Mouse (Mus musculus) stomach, embryonic 16.5 days (tissue): ENCODE measurements around the gene Zfp689. TPM values are rescaled to one million over a fixed set of nuclear protein-coding genes. Genes with fewer than 3 reads are reported as not detected.
A peak's percentile ranks its signal among the peaks of the same experiment; 100 is the strongest.
"Not testable (repeated sequence)": the region's sequence is repeated elsewhere in the genome, so short reads cannot be mapped to it uniquely, and the experiment has no call there.

Source experiments
- ATAC-seq: fragments of 200-750 bp; cut with Nextera tagmentation; 2 replicates; pipeline ENCODE4 v1.8.0; 2017; ENCODE audit warnings: moderate number of reproducible peaks, moderate TSS enrichment; ENCODE audit not compliant: insufficient read depth, low FRiP score
- H3K27ac ChIP-seq: fragments of 300-500 bp; sonication (generic); 2 replicates; pipeline ENCODE4 v1.5.1; 2014; ENCODE audit warnings: low read length
- H3K27me3 ChIP-seq: fragments of 300-500 bp; sonication (generic); 2 replicates; pipeline ENCODE4 v1.6.1; 2014; ENCODE audit warnings: low read length, control low read depth, mixed read lengths; ENCODE audit not compliant: control insufficient read depth, insufficient read depth
- H3K36me3 ChIP-seq: fragments of 300-500 bp; sonication (generic); 2 replicates; pipeline ENCODE4 v1.6.1; 2014; ENCODE audit warnings: low read length; ENCODE audit not compliant: control insufficient read depth, insufficient read depth
- H3K4me1 ChIP-seq: fragments of 300-500 bp; sonication (generic); 2 replicates; pipeline ENCODE4 v1.6.1; 2014; ENCODE audit warnings: low read length, control low read depth, mixed read lengths; ENCODE audit not compliant: control insufficient read depth, insufficient read depth
- H3K4me2 ChIP-seq: fragments of 300-500 bp; sonication (generic); 2 replicates; pipeline ENCODE4 v1.6.1; 2014; ENCODE audit warnings: low read depth, low read length, mixed read lengths
- H3K4me3 ChIP-seq: fragments of 300-500 bp; sonication (generic); replicated peaks from 2 replicates; pipeline ENCODE4 v1.5.1; 2014; ENCODE audit warnings: mild to moderate bottlenecking, low read length
- H3K9ac ChIP-seq: fragments of 300-500 bp; sonication (generic); 2 replicates; pipeline ENCODE4 v1.6.1; 2014; ENCODE audit warnings: low read length
- H3K9me3 ChIP-seq: fragments of 300-500 bp; sonication (generic); replicated peaks from 2 replicates; pipeline ENCODE4 v1.6.1; 2016; ENCODE audit warnings: low read length, control low read depth; ENCODE audit not compliant: control insufficient read depth
- WGBS: fragments of 180-500 bp; shearing (Covaris S2); extraction: QIAGEN DNeasy Blood & Tissue Kit; methylation state at CpG from one replicate; pipeline ENCODE4 v1.1.7; 2014; 5-methylcytosine and 5-hydroxymethylcytosine counted together
- polyA plus RNA-seq: library from polyadenylated mRNA; unstranded; fragments of >200 nt; fragmentation: Nextera tagmentation; extraction: Ambion mirVana; gene quantifications from 2 replicates; pipeline ENCODE4 v1.2.1, GENCODE M21; 2015

Zfp689 gene
- polyA plus RNA-seq, 1 experiment from 2014 or later = 5.8 TPM

DNA sequence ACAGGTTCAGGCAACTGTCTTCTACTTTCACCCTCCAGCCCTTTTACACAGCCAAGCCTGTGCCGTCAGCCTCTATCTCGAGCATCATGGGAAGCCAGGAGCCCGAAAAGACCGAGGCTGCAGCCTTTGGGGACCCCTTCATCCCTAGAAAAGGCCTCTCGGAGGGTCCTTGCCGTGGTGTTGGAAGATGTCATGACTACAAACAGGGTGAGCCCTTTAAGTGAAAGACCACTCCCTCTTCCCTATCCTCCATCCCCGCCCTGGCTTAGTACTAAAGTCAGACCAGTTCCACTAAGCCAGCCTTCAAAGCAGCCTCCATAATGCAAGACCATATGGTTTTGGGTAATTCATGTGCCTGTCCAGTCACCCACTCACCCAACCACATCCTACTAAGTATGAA, 23.1 kb upstream of the Zfp689 start:
- H3K9me3 ChIP-seq = no peaks in the 10 kb centered on the region
- H3K27ac ChIP-seq = peak overlapping the region; percentile 99
- peak overlapping the region; percentile 80 for H3K4me2 ChIP-seq
- H3K4me3 ChIP-seq = peak overlapping the region; percentile 87
- 1% methylated on average over 7 of the region's 7 CpGs for WGBS
- H3K9ac ChIP-seq = peak overlapping the region; percentile 97
- H3K4me1 ChIP-seq = peaks cover 11% of the 10 kb centered on the region
- no peak for ATAC-seq
- peaks cover 27% of the 10 kb centered on the region for H3K36me3 ChIP-seq
- no peaks in the 10 kb centered on the region for H3K27me3 ChIP-seq

DNA sequence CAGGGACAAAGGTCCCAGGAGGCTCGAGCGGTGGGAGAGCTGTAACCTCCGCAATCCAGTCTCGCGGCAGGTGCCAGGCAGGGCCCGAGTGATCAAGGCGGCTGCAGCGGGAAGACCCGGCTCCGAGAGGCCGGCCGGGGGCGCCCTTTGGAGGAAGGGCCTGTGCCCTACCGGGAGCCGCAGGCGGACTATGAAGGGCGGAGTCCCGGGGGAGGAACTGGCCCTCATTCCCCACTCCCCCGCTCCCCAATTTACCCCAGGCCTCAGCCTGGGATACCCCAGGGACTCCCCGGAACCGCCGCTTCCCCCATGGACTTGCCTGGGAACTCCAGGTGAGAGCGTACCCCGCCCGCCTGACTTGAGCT, 22.7 kb upstream of the Zfp689 start:
- peak; percentile 18; the same call in 1 of the 2 replicates for ATAC-seq
- H3K9me3 ChIP-seq = no peaks in the 10 kb centered on the region
- H3K36me3 ChIP-seq = peaks cover 29% of the 10 kb centered on the region
- peak overlapping the region; percentile 97 for H3K9ac ChIP-seq
- peak overlapping the region; percentile 99 for H3K27ac ChIP-seq
- H3K4me3 ChIP-seq = peak overlapping the region; percentile 87
- peaks cover 7% of the 10 kb centered on the region for H3K4me1 ChIP-seq
- WGBS = 0% methylated on average over 25 of the region's 25 CpGs
- peak overlapping the region; percentile 80 for H3K4me2 ChIP-seq
- H3K27me3 ChIP-seq = no peaks in the 10 kb centered on the region

DNA sequence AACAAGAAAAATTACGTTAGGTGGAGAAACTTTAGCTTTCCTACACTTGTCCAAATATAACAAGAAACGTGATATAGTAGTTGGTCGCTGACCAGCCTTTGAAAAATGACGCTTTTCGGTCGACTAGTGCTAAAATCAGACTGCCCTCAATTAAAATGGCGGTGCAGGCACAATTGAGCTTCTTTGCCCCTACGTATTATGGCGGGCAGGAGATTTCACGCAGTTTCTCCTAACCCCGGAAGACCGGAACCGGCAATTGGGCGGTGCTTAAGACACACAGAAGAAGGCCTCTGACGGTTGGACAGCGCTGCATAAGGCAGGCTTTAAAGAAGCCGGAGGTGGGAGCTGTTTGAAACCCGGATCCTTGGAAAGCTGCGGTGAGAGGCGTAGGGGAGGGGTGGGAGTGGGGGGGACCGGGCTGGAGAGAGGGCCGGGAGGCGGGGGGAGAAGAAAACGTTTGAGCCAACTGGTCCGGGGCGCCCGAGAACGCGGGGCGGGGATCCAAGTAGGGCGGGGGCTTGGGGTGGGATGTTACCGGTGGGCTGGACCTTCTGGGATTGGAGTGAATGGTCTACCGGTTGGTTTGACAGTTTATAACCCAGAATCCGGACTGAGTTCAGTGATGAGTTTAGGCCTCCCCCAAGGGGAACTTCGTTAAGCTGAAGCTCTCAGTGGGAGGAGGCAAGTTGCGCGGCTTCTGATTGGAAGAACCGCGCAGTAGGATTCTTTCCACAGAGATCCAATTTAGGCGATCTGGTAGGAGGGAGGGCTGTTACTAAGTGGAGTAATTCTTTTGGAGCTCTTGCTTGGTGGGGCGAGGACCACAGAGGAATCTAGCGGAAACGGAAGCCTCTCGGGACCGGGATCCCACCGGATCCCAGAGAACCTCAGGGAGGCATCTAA, 22.0 kb upstream of the Zfp689 start:
- Histone ChIP-seq H3K36me3 (peaks cover 29% of the 10 kb centered on the region), H3K9ac (peak overlapping the region; percentile 97), H3K4me1 (peaks cover 7% of the 10 kb centered on the region), H3K27me3 (no peaks in the 10 kb centered on the region), H3K9me3 (no peaks in the 10 kb centered on the region), H3K4me2 (peak overlapping the region; percentile 80), H3K4me3 (peak overlapping the region; percentile 87), H3K27ac (peak overlapping the region; percentile 99)
- peak; percentile 92 for ATAC-seq
- under 1% methylated on average over 46 of the region's 46 CpGs for WGBS

DNA sequence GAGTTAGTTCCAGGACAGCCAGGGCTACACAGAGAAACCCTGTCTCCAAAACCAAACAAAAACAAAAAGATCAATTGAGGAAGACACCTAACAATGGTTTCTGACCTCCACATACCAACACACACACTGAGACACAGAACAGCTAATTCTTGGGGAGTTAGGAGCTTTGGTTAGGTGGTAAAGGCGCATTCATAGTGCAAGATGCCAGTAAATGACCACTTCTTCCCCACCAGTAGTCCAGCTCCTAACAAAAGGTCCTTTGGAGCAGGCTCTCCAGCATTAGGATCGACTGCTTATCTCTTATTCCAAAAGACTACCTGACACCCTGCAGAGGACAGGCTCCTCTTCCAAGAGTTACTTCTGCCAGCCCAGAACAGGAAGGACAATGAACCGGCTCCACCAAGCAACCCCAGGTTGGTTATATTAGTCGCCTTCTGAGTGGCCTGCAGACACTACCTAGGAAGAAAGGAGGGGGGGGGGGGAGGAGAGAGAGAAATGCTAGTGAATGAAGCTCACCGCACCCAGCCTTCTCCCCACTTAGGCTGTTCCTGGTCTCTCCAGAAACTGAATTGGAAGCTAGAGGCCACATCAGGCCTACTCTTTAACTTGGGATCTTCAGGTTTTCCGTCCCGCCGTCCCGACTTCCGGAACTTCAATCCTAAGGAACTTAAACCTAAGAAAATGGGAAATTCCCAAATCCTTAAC, 21.2 kb upstream of the Zfp689 start:
- Histone ChIP-seq H3K9ac (peak overlapping the region; percentile 97), H3K36me3 (peaks cover 23% of the 10 kb centered on the region), H3K4me3 (peak overlapping the region; percentile 87), H3K4me2 (peak overlapping the region; percentile 80), H3K9me3 (no peaks in the 10 kb centered on the region), H3K4me1 (peaks cover 7% of the 10 kb centered on the region), H3K27ac (peak overlapping the region; percentile 99), H3K27me3 (no peaks in the 10 kb centered on the region)
- peak; percentile 12 for ATAC-seq
- WGBS = 7% methylated on average over 10 of the region's 10 CpGs

DNA sequence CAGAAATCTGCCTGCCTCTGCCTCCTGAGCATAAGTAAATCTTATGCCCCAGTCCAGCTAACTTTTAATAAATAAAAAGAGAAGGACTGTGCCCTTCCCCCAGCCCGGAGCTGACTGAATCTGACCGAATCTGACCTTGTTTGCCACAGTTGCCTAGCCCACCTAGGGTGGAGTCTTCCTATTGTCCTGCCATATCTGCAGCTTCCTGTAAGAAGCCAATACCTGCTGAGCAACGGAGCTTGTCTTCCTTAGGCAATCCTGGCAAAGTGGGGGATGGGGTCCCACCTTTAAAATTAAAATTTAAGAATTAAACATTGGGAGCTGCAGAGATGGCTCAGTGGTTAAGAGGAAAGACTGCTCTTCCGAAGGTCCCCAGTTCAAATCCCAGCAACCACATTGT, 17.6 kb upstream of the Zfp689 start:
- peaks cover 15% of the 10 kb centered on the region for H3K36me3 ChIP-seq
- no peak overlapping the region for H3K9ac ChIP-seq
- H3K27ac ChIP-seq = no peak overlapping the region
- 93% methylated on average over 4 of the region's 4 CpGs for WGBS
- H3K9me3 ChIP-seq = no peaks in the 10 kb centered on the region
- no peaks in the 10 kb centered on the region for H3K4me1 ChIP-seq
- no peak overlapping the region for H3K4me3 ChIP-seq
- no peak for ATAC-seq
- H3K4me2 ChIP-seq = no peak overlapping the region
- no peaks in the 10 kb centered on the region for H3K27me3 ChIP-seq

DNA sequence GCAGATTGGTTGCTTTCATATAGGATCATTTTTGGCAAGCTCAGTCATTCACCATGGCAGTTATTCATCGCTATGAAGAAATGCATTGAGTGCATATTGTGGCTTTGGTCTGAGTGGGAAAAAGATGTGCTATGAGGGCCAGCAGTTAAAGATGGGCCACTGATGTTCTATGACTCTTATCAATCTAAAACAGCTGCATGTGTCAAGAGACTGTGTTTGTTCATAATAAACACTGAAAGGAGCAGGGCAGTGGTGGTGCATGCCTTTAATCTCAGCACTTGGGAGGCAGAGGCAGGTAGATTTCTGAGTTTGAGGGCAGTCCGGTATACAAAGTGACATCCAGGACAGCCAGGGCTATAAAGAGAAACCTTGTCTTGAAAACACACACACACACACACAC, 16.7 kb upstream of the Zfp689 start:
- WGBS = 93% methylated on average over 2 of the region's 2 CpGs
- H3K9ac ChIP-seq, ATAC-seq: not testable (repeated sequence)

DNA sequence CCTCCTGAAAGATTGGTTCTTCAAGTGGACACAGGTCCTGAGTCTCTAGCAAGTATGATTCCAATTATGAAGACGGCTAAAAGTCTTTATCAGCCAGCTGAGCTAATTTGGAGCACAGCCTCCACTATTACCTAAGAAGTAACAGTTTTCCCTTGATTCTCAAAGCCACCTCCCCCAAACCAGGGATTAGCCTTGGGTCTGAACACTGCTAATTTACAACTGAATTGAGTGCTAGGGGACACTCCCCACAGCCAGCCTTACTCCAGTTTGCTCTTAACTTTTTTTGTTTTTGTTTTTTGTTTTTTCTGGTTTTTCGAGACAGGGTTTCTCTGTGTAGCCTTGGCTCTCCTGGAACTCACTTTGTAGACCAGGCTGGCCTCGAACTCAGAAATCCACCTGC, 16.2 kb upstream of the Zfp689 start:
- H3K27me3 ChIP-seq = no peaks in the 10 kb centered on the region
- H3K9me3 ChIP-seq = no peaks in the 10 kb centered on the region
- peaks cover 20% of the 10 kb centered on the region for H3K36me3 ChIP-seq
- no peak overlapping the region for H3K4me2 ChIP-seq
- H3K4me3 ChIP-seq = no peak overlapping the region
- ATAC-seq = no peak
- WGBS = 93% methylated on average over 3 of the region's 3 CpGs
- H3K9ac ChIP-seq = no peak overlapping the region
- no peaks in the 10 kb centered on the region for H3K4me1 ChIP-seq
- no peak overlapping the region for H3K27ac ChIP-seq

More for the DNA sequence above, 16.7 kb upstream of the Zfp689 start:
- not testable (repeated sequence) for H3K4me2 ChIP-seq, H3K4me1 ChIP-seq, H3K27me3 ChIP-seq, H3K27ac ChIP-seq, H3K4me3 ChIP-seq, H3K9me3 ChIP-seq
- H3K36me3 ChIP-seq = peaks cover 15% of the 10 kb centered on the region

DNA sequence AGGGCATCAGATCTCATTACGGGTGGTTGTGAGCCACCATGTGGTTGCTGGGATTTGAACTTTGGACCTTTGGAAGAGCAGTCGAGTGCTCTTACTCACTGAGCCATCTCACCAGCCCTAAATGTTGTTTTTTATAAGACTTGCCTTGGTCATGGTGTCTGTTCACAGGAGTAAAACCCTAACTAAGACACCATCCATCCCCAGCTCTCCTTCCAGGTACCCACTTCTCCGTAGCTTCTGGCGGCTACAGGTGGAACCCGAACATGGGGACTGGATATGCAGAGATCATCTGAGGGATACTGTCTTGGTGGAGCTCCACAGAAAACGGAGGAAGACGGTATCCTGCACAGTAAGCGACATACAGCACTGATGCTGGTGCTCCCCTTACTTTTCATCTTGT, 10.4 kb upstream of the Zfp689 start, which contains the start of gene Prr14:
Gene Prr14 (plus strand): TSS at position 301 of the 400 bp plus-strand sequence.
- not testable (repeated sequence) for H3K4me3 ChIP-seq, H3K4me2 ChIP-seq, H3K27me3 ChIP-seq, H3K9me3 ChIP-seq, H3K27ac ChIP-seq, H3K9ac ChIP-seq, ATAC-seq, H3K4me1 ChIP-seq
- WGBS = 94% methylated on average over 8 of the region's 8 CpGs
- H3K36me3 ChIP-seq = peaks cover 34% of the 10 kb centered on the region
